7 mouse cellular contexts compared by ENCODE assay signal in the genomic region with DNA sequence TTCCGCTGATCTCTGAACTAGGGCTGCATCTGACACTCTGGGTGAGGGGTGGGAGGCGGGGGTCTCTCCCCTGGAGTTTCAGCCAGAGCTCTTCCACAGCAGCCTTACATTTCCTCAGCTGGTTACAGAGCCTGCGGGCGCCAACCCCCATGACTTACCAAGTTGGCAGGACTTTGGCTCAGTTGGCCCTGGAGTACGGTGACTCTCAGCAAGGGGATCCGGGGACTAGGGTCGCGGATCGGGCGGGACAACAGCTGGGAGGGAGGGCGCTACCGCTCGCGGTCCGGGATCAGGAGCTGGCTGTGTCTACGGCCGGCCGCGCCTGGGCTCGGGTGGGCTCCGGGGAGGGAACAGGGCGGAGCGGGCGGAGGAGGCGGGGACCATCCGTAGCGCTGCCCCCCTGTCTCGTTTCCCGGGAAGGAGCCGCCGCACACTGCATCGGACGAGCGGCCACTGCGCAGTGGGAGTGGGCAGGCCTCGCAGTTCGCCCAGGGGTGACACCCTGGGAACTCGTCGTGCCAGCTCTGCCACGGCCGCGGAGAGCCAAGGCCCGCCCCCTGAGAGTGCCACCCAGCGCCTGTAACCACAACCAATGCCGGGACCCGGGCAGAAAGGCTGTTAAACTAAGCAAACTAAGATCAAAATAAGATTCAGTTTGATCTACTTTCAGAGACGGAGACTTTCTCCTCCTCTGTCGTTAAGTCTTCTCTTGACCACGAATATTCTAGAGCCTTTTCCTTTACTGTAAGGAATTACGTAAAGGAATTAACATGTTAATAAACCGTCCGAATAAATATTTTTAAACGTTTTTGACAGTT. TPM values are rescaled to one million over a fixed set of nuclear protein-coding genes. Genes with fewer than 3 reads are reported as not detected.
A peak's percentile ranks its signal among the peaks of the same experiment; 100 is the strongest.
DNase-seq lines count a peak whose midpoint lies in the region; ATAC-seq and TF ChIP-seq lines count a peak whose summit lies in the region.

A gene (minus strand): TSS at position 502 of the 818 bp plus-strand sequence.

- peak; percentile 90 for DNase-seq in adrenal gland, postnatal 14 days
- DNase-seq in heart, adult 9 months (ENCODE audit: low spot score in 2 of 2): peak; percentile 90 to 92
- peak; percentile 86 for DNase-seq in kidney, adult 9 months
- peak; percentile 62 for DNase-seq in limb, embryonic 14.5 days (ENCODE audit: low spot score)
- DNase-seq in spleen, adult 2 months (ENCODE audit: low read depth in 1 of 2, low spot score in 2 of 2): peak in 1 of 2 experiments; percentile 71

- no peaks in the 10 kb centered on the region for H3K27me3 ChIP-seq in limb, embryonic 14.5 days (ENCODE audit: control insufficient read depth, insufficient read depth, low read length)
- H3K27me3 ChIP-seq in midbrain, embryonic 15.5 days (replicated peaks): peaks cover 20% of the 10 kb centered on the region
- no peaks in the 10 kb centered on the region for H3K27me3 ChIP-seq in spleen, adult 2 months (ENCODE audit: control insufficient read depth, insufficient read depth, low read length)

- peak within 1 kb of the TSS; percentile 70 for H3K9ac ChIP-seq in limb, embryonic 14.5 days (ENCODE audit: low read depth, low read length, severe bottlenecking)
- peak within 1 kb of the TSS; percentile 48 for H3K9ac ChIP-seq in midbrain, embryonic 15.5 days

- H3K9me3 ChIP-seq in limb, embryonic 14.5 days (ENCODE audit: control insufficient read depth, low read length): no peaks in the 10 kb centered on the region
- no peaks in the 10 kb centered on the region for H3K9me3 ChIP-seq in midbrain, embryonic 15.5 days

- H3K4me3 ChIP-seq in embryonic fibroblast, embryonic 13.5 days (ENCODE audit: insufficient read depth, low read length): peak within 1 kb of the TSS; percentile 59
- peak within 1 kb of the TSS; percentile 54 for H3K4me3 ChIP-seq in limb, embryonic 14.5 days (replicated peaks; ENCODE audit: low read length)
- peak within 1 kb of the TSS; percentile 58 for H3K4me3 ChIP-seq in midbrain, embryonic 15.5 days
- peak within 1 kb of the TSS; percentile 81 for H3K4me3 ChIP-seq in spleen, adult 2 months (ENCODE audit: extremely low read depth, insufficient read depth, insufficient read length)

- TF ChIP-seq POLR2A in embryonic fibroblast, embryonic 13.5 days (IDR thresholded peaks at IDR 0.05; ENCODE audit: low read depth, low read length): peak; percentile 63; the same call in 1 of the 2 replicates
- TF ChIP-seq POLR2A in limb, embryonic 14.5 days (IDR thresholded peaks at IDR 0.05; ENCODE audit: borderline replicate concordance, extremely low read depth, insufficient read depth, insufficient read length): 0 out of 2 replicates have a peak, but pooled peaks have one; percentile 37
- TF ChIP-seq POLR2A in spleen, adult 2 months (IDR thresholded peaks at IDR 0.05; ENCODE audit: low read depth, low read length): peak; percentile 51

- 2% methylated on average over 50 of the region's 53 CpGs for WGBS in limb, embryonic 14.5 days
- 2% methylated on average over 53 of the region's 53 CpGs for WGBS in midbrain, embryonic 15.5 days
- 2% methylated on average over 53 of the region's 53 CpGs for WGBS in spleen, adult 2 months

- ATAC-seq in limb, embryonic 14.5 days (ENCODE audit: low FRiP score, low read depth): peak; percentile 88
- ATAC-seq in midbrain, embryonic 15.5 days (replicated peaks): peak; percentile 87

- H3K27ac ChIP-seq in embryonic fibroblast, embryonic 13.5 days (ENCODE audit: insufficient read depth, low read length): no peak within 1 kb of the TSS
- H3K27ac ChIP-seq in limb, embryonic 14.5 days (replicated peaks; ENCODE audit: low read depth, low read length): peak within 1 kb of the TSS; percentile 50; the same call in 1 of the 2 replicates
- 0 out of 2 replicates have a peak within 1 kb of the TSS, but pooled peaks have one; percentile 26 for H3K27ac ChIP-seq in midbrain, embryonic 15.5 days
- H3K27ac ChIP-seq in spleen, adult 2 months (ENCODE audit: insufficient read depth, low read length): peak within 1 kb of the TSS; percentile 68

- H3K36me3 ChIP-seq in limb, embryonic 14.5 days (ENCODE audit: control insufficient read depth, insufficient read depth, low read length): no peaks in the 10 kb centered on the region
- no peaks in the 10 kb centered on the region for H3K36me3 ChIP-seq in midbrain, embryonic 15.5 days (replicated peaks)
- no peaks in the 10 kb centered on the region for H3K36me3 ChIP-seq in spleen, adult 2 months (ENCODE audit: control insufficient read depth, insufficient read depth, low read length)

- TF ChIP-seq CTCF in embryonic fibroblast, embryonic 13.5 days (IDR thresholded peaks at IDR 0.05; ENCODE audit: borderline replicate concordance, insufficient read depth, low read length): no peak
- TF ChIP-seq CTCF in spleen, adult 2 months (IDR thresholded peaks at IDR 0.05; ENCODE audit: extremely low read depth, insufficient read depth, insufficient read length, insufficient replicate concordance): no peak

- H3K4me2 ChIP-seq in limb, embryonic 14.5 days (replicated peaks; ENCODE audit: low read depth, low read length, severe bottlenecking): peak within 1 kb of the TSS; percentile 70
- peak within 1 kb of the TSS; percentile 91 for H3K4me2 ChIP-seq in midbrain, embryonic 15.5 days

- H3K4me1 ChIP-seq in embryonic fibroblast, embryonic 13.5 days (ENCODE audit: control insufficient read depth, insufficient read depth, low read length): 0 out of 2 replicates have a peak, but pooled peaks cover 2% of the 10 kb centered on the region
- 0 out of 2 replicates have a peak, but pooled peaks cover 4% of the 10 kb centered on the region for H3K4me1 ChIP-seq in limb, embryonic 14.5 days (ENCODE audit: control insufficient read depth, insufficient read depth, low read length)
- peaks cover 7% of the 10 kb centered on the region; the same call in 1 of the 2 replicates for H3K4me1 ChIP-seq in midbrain, embryonic 15.5 days
- no peaks in the 10 kb centered on the region for H3K4me1 ChIP-seq in spleen, adult 2 months (ENCODE audit: control insufficient read depth, insufficient read depth, insufficient read length)

RNA-seq across cellular contexts. Expression of the gene that starts here (rescaled TPM):
- total RNA-seq in adrenal gland, postnatal 14 days (2021): 9.2 and 12.8 TPM in 2 replicates
- 5.9 and 7.3 TPM in 2 replicates for polyA plus RNA-seq in embryonic fibroblast, embryonic 13.5 days (2011; ENCODE audit: insufficient read length, low read depth, missing spikeins)
- polyA plus RNA-seq in limb, embryonic 14.5 days (2012; rRNA removed): 13.1 and 15.9 TPM in 2 replicates
- 7.4 and 9.1 TPM in 2 replicates for polyA plus RNA-seq in limb, embryonic 14.5 days (2014; fragmentation: Nextera tagmentation; extraction: Ambion mirVana)
- polyA plus RNA-seq in midbrain, embryonic 15.5 days (2015; fragmentation: Nextera tagmentation; extraction: Ambion mirVana): 2.5 and 3.2 TPM in 2 replicates
- polyA plus RNA-seq in spleen, adult 2 months (2012; rRNA removed): 41.7 and 63.0 TPM in 2 replicates
